In genomic region chr3:24070424-24071168, GRCm38 (mm10) we compare ENCODE assay signal across 13 mouse cellular contexts.
A peak's percentile ranks its signal among the peaks of the same experiment; 100 is the strongest.
DNase-seq lines count a peak whose midpoint lies in the region; ATAC-seq and TF ChIP-seq lines count a peak whose summit lies in the region.
"Had no signal": no experiment of that assay in that cellular context is flagged by ENCODE, and none has a peak within 500 bp of the region (broad histone marks: within the 10 kb centered on the region; RNA-seq: fewer than 3 reads in every experiment).

No protein-coding gene starts in this region.

- no peaks in the 10 kb centered on the region for H3K9me3 ChIP-seq in heart, embryonic 15.5 days (replicated peaks)
- no peaks in the 10 kb centered on the region for H3K9me3 ChIP-seq in lung, embryonic 16.5 days (ENCODE audit: control insufficient read depth, low read length)
- no peaks in the 10 kb centered on the region for H3K9me3 ChIP-seq in limb, embryonic 10.5 days (replicated peaks)
- no peaks in the 10 kb centered on the region for H3K9me3 ChIP-seq in neural tube, embryonic 14.5 days (ENCODE audit: control insufficient read depth, low read length)
- H3K9me3 ChIP-seq: G1E; midbrain, embryonic 10.5 days had no signal

- H3K27ac ChIP-seq in heart, embryonic 15.5 days = peak overlapping the region; percentile 63
- no peak overlapping the region for H3K27ac ChIP-seq in heart, adult 2 months
- peak overlapping the region; percentile 85 for H3K27ac ChIP-seq in lung, embryonic 16.5 days (ENCODE audit: low read length)
- H3K27ac ChIP-seq in limb, embryonic 10.5 days = no peak overlapping the region
- no peak overlapping the region for H3K27ac ChIP-seq in neural tube, embryonic 14.5 days (ENCODE audit: low read depth, low read length)
- H3K27ac ChIP-seq: midbrain, embryonic 10.5 days had no signal

- peaks cover 7% of the 10 kb centered on the region for H3K4me1 ChIP-seq in heart, embryonic 15.5 days (replicated peaks)
- no peaks in the 10 kb centered on the region for H3K4me1 ChIP-seq in heart, adult 2 months (ENCODE audit: control insufficient read depth, insufficient read depth, low read length)
- H3K4me1 ChIP-seq in lung, embryonic 16.5 days (replicated peaks; ENCODE audit: control insufficient read depth, insufficient read depth, low read length) = peaks cover 7% of the 10 kb centered on the region
- no peaks in the 10 kb centered on the region for H3K4me1 ChIP-seq in lung, adult 2 months (ENCODE audit: control insufficient read depth, insufficient read depth, low read length)
- H3K4me1 ChIP-seq in limb, embryonic 10.5 days = peaks cover 9% of the 10 kb centered on the region
- H3K4me1 ChIP-seq in neural tube, embryonic 14.5 days (ENCODE audit: control insufficient read depth, insufficient read depth, low read length) = no peaks in the 10 kb centered on the region
- H3K4me1 ChIP-seq: midbrain, embryonic 10.5 days had no signal

- DNase-seq in heart, adult 2 months = no peak
- no peak for DNase-seq in lung, adult 2 months
- DNase-seq in limb, embryonic 10.5 days (ENCODE audit: low spot score) = peak; percentile 35
- DNase-seq in layer of hippocampus, postnatal 14 days (ENCODE audit: low spot score in 2 of 2) = no peak
- DNase-seq in spleen, postnatal 36 days (ENCODE audit: low spot score in 2 of 2) = no peak
- DNase-seq: B cell, adult 2 months; thymus, postnatal 25 days had no signal

- WGBS in heart, embryonic 15.5 days = 20% methylated on average over 4 of the region's 4 CpGs
- WGBS in heart, adult 2 months = 37% methylated on average over 4 of the region's 4 CpGs
- WGBS in lung, embryonic 16.5 days = 39% methylated on average over 4 of the region's 4 CpGs
- WGBS in lung, adult 2 months = 30% methylated on average over 4 of the region's 4 CpGs
- 38% methylated on average over 4 of the region's 4 CpGs for WGBS in limb, embryonic 10.5 days
- 70% methylated on average over 4 of the region's 4 CpGs for WGBS in neural tube, embryonic 14.5 days

- no peak overlapping the region for H3K4me3 ChIP-seq in heart, embryonic 15.5 days
- no peak overlapping the region for H3K4me3 ChIP-seq in heart, adult 2 months
- H3K4me3 ChIP-seq in lung, embryonic 16.5 days (ENCODE audit: low read length) = no peak overlapping the region
- no peak overlapping the region for H3K4me3 ChIP-seq in lung, adult 2 months (replicated peaks; ENCODE audit: extremely low read depth, low read depth, low read length)
- H3K4me3 ChIP-seq in limb, embryonic 10.5 days = no peak overlapping the region
- H3K4me3 ChIP-seq in neural tube, embryonic 14.5 days (ENCODE audit: low read depth, low read length) = no peak overlapping the region
- H3K4me3 ChIP-seq: midbrain, embryonic 10.5 days had no signal

- no peaks in the 10 kb centered on the region for H3K27me3 ChIP-seq in heart, embryonic 15.5 days
- no peaks in the 10 kb centered on the region for H3K27me3 ChIP-seq in heart, adult 2 months (ENCODE audit: control insufficient read depth, insufficient read depth, low read length)
- no peaks in the 10 kb centered on the region for H3K27me3 ChIP-seq in lung, embryonic 16.5 days (ENCODE audit: control insufficient read depth, insufficient read depth, low read depth, low read length)
- no peaks in the 10 kb centered on the region for H3K27me3 ChIP-seq in limb, embryonic 10.5 days (ENCODE audit: low read depth, poor library complexity, severe bottlenecking)
- H3K27me3 ChIP-seq in neural tube, embryonic 14.5 days (ENCODE audit: control insufficient read depth, insufficient read depth, low read length) = no peaks in the 10 kb centered on the region

- 0 out of 2 replicates have a peak, but pooled peaks have one; percentile 31 for ATAC-seq in heart, embryonic 15.5 days (replicated peaks; ENCODE audit: insufficient number of reproducible peaks, insufficient read depth, low FRiP score, low read depth)
- ATAC-seq in lung, embryonic 16.5 days (ENCODE audit: low read depth) = peak; percentile 92
- ATAC-seq in neural tube, embryonic 14.5 days (ENCODE audit: low read depth) = peak; percentile 41; the same call in 1 of the 2 replicates

- no peaks in the 10 kb centered on the region for H3K79me2 ChIP-seq in heart, adult 2 months (replicated peaks; ENCODE audit: control insufficient read depth, insufficient read depth, low read length)

- H3K4me2 ChIP-seq in heart, embryonic 15.5 days = no peak overlapping the region
- H3K4me2 ChIP-seq in lung, embryonic 16.5 days (ENCODE audit: low read depth, low read length) = peak overlapping the region; percentile 3; the same call in 1 of the 2 replicates
- H3K4me2 ChIP-seq in neural tube, embryonic 14.5 days (ENCODE audit: low read depth, low read length) = no peak overlapping the region
- H3K4me2 ChIP-seq: liver, embryonic 11.5 days had no signal

- TF ChIP-seq EP300 in heart, adult 2 months (IDR thresholded peaks at IDR 0.05; ENCODE audit: insufficient read depth, low read depth, low read length) = no peak

- intact Hi-C loops in heart, adult 2 months (cut with DNase I) = loop anchor here (10.0 kb wide), 1 partner anchor 54 kb away; no protein-coding TSS in a partner anchor

- TF ChIP-seq CTCF in heart, adult 2 months (IDR thresholded peaks at IDR 0.05) = no peak
- TF ChIP-seq CTCF in lung, adult 2 months (IDR thresholded peaks at IDR 0.05; ENCODE audit: insufficient read depth, low read length) = no peak

- H3K9ac ChIP-seq in heart, embryonic 15.5 days = no peak overlapping the region
- no peak overlapping the region for H3K9ac ChIP-seq in heart, adult 2 months (ENCODE audit: low read depth, low read length)
- no peak overlapping the region for H3K9ac ChIP-seq in lung, embryonic 16.5 days (ENCODE audit: low read length)
- no peak overlapping the region for H3K9ac ChIP-seq in neural tube, embryonic 14.5 days (replicated peaks; ENCODE audit: low read depth, low read length)

- H3K36me3 ChIP-seq in heart, embryonic 15.5 days = no peaks in the 10 kb centered on the region
- no peaks in the 10 kb centered on the region for H3K36me3 ChIP-seq in heart, adult 2 months (ENCODE audit: control insufficient read depth, insufficient read depth, low read length)
- no peaks in the 10 kb centered on the region for H3K36me3 ChIP-seq in lung, embryonic 16.5 days (ENCODE audit: control insufficient read depth, insufficient read depth, low read length)
- H3K36me3 ChIP-seq in limb, embryonic 10.5 days = no peaks in the 10 kb centered on the region
- H3K36me3 ChIP-seq in neural tube, embryonic 14.5 days (ENCODE audit: control insufficient read depth, insufficient read depth, low read length) = no peaks in the 10 kb centered on the region
- H3K36me3 ChIP-seq: G1E; midbrain, embryonic 10.5 days had no signal

- TF ChIP-seq POLR2A in heart, adult 2 months (IDR thresholded peaks at IDR 0.05; ENCODE audit: insufficient read depth, low read depth, low read length) = no peak
- TF ChIP-seq POLR2A in lung, adult 2 months (IDR thresholded peaks at IDR 0.05; ENCODE audit: borderline replicate concordance, extremely low read depth, low read depth, low read length) = no peak

Comparison
In these comparisons a context has a peak if more than half of its experiments do, and no peak if none do; other contexts are left out.
1. H3K27ac ChIP-seq: peak in heart, embryonic 15.5 days (single experiment) and lung, embryonic 16.5 days (single experiment); none in heart, adult 2 months (single experiment), limb, embryonic 10.5 days (single experiment) and neural tube, embryonic 14.5 days (single experiment).
2. ATAC-seq: peak in every context shown above with its lines; median percentile 92 in lung, embryonic 16.5 days; 41 in neural tube, embryonic 14.5 days; 31 in heart, embryonic 15.5 days.